Mouse (Mus musculus) embryonic facial prominence, embryonic 10.5 days (tissue): ENCODE measurements around the gene 1700028J19Rik. TPM values are rescaled to one million over a fixed set of nuclear protein-coding genes. Genes with fewer than 3 reads are reported as not detected.
"Not testable (repeated sequence)": the region's sequence is repeated elsewhere in the genome, so short reads cannot be mapped to it uniquely, and the experiment has no call there.

Experiments
- DNase-seq: peaks from one replicate; pipeline ENCODE4 v3.0.0-alpha.2; 2017; ENCODE audit warnings: low spot score
- H3K27ac ChIP-seq: fragments of 300-500 bp; sonication (generic); replicated peaks from 2 replicates; pipeline ENCODE4 v1.5.1; 2016; ENCODE audit warnings: mild to moderate bottlenecking
- H3K27me3 ChIP-seq: fragments of 300-500 bp; sonication (generic); replicated peaks from 2 replicates; pipeline ENCODE4 v1.6.1; 2016; ENCODE audit warnings: low read depth, mild to moderate bottlenecking; ENCODE audit not compliant: poor library complexity, severe bottlenecking
- H3K36me3 ChIP-seq: fragments of 300-500 bp; sonication (generic); replicated peaks from 2 replicates; pipeline ENCODE4 v1.6.1; 2016; ENCODE audit warnings: mild to moderate bottlenecking, moderate library complexity
- H3K4me1 ChIP-seq: fragments of 300-500 bp; sonication (generic); 2 replicates; pipeline ENCODE4 v1.6.1; 2016
- H3K4me3 ChIP-seq: fragments of 300-500 bp; sonication (generic); 2 replicates; pipeline ENCODE4 v1.5.1; 2016; ENCODE audit warnings: mild to moderate bottlenecking, moderate library complexity
- H3K9me3 ChIP-seq: fragments of 300-500 bp; sonication (generic); 2 replicates; pipeline ENCODE4 v1.6.1; 2016; ENCODE audit warnings: mild to moderate bottlenecking
- WGBS: fragments of 180-500 bp; shearing (Covaris S2); methylation state at CpG from one replicate; pipeline ENCODE4 v1.1.7; 2016; 5-methylcytosine and 5-hydroxymethylcytosine counted together
- polyA plus RNA-seq: library from polyadenylated mRNA; unstranded; fragments of >200 nt; fragmentation: Nextera tagmentation; extraction: Ambion mirVana; gene quantifications from 2 replicates; pipeline ENCODE4 v1.2.1, GENCODE M21; 2016

Gene 1700028J19Rik
- polyA plus RNA-seq, 1 experiment from 2014 or later = 1.1 TPM

GRCm38 (mm10) chr7:44246984-44247470 is 532 bp upstream of the 1700028J19Rik start:
- peak; percentile 69 for DNase-seq
- H3K4me1 ChIP-seq = peaks cover 20% of the 10 kb centered on the region
- H3K36me3 ChIP-seq = peaks cover 42% of the 10 kb centered on the region
- no peaks in the 10 kb centered on the region for H3K9me3 ChIP-seq
- under 1% methylated on average over 23 of the region's 23 CpGs for WGBS
- peak overlapping the region; percentile 98 for H3K27ac ChIP-seq
- H3K4me3 ChIP-seq = peak overlapping the region; percentile 91
- H3K27me3 ChIP-seq = no peaks in the 10 kb centered on the region

- no peak overlapping the region for H3K27ac ChIP-seq
- H3K4me3 ChIP-seq = no peak overlapping the region
- H3K36me3 ChIP-seq = peaks cover 14% of the 10 kb centered on the region
- H3K4me1 ChIP-seq = peaks cover 16% of the 10 kb centered on the region
- WGBS = 72% methylated on average over 1 of the region's 1 CpGs
- no peak for DNase-seq
- H3K27me3 ChIP-seq = no peaks in the 10 kb centered on the region
- no peaks in the 10 kb centered on the region for H3K9me3 ChIP-seq
Measured at GRCm38 (mm10) chr7:44244080-44244479, 2.4 kb downstream of the 1700028J19Rik start.

- WGBS = 67% methylated on average over 2 of the region's 2 CpGs
- Histone ChIP-seq H3K27ac (no peak overlapping the region), H3K9me3 (no peaks in the 10 kb centered on the region), H3K36me3 (no peaks in the 10 kb centered on the region), H3K4me3 (no peak overlapping the region), H3K27me3 (no peaks in the 10 kb centered on the region), H3K4me1 (peaks cover 7% of the 10 kb centered on the region)
- DNase-seq = no peak
Measured at GRCm38 (mm10) chr7:44241163-44241562, 5.3 kb downstream of the 1700028J19Rik start.

GRCm38 (mm10) chr7:44240712-44241111 is 5.8 kb downstream of the 1700028J19Rik start:
- Histone ChIP-seq H3K27ac (no peak overlapping the region), H3K36me3 (no peaks in the 10 kb centered on the region), H3K4me3 (no peak overlapping the region), H3K4me1 (peaks cover 7% of the 10 kb centered on the region), H3K27me3 (no peaks in the 10 kb centered on the region), H3K9me3 (no peaks in the 10 kb centered on the region)
- 62% methylated on average over 1 of the region's 1 CpGs for WGBS
- no peak for DNase-seq

GRCm38 (mm10) chr7:44239913-44240312 is 6.6 kb downstream of the 1700028J19Rik start:
- no peak overlapping the region for H3K27ac ChIP-seq
- H3K36me3 ChIP-seq = no peaks in the 10 kb centered on the region
- DNase-seq = no peak
- H3K9me3 ChIP-seq = no peaks in the 10 kb centered on the region
- no peaks in the 10 kb centered on the region for H3K4me1 ChIP-seq
- 60% methylated on average over 2 of the region's 2 CpGs for WGBS
- no peak overlapping the region for H3K4me3 ChIP-seq
- H3K27me3 ChIP-seq = no peaks in the 10 kb centered on the region

- Histone ChIP-seq H3K27ac (no peak within 1 kb of the TSS), H3K9me3 (no peaks in the 10 kb centered on the region), H3K4me3 (no peak within 1 kb of the TSS), H3K27me3 (no peaks in the 10 kb centered on the region), H3K36me3 (no peaks in the 10 kb centered on the region), H3K4me1 (no peaks in the 10 kb centered on the region)
- WGBS = 78% methylated on average over 3 of the region's 3 CpGs
- DNase-seq = no peak
Measured at GRCm38 (mm10) chr7:44235909-44236308, 10.6 kb downstream of the 1700028J19Rik start, which contains the start of gene Gm36864. TSS of gene Gm36864 (plus strand) at chr7:44236177.

GRCm38 (mm10) chr7:44225076-44225475 is 21.4 kb downstream of the 1700028J19Rik start, which contains the start of gene Klk1:
TSS of gene Klk1 (plus strand) at chr7:44225360.
- WGBS = 48% methylated on average over 1 of the region's 1 CpGs
- Histone ChIP-seq H3K36me3 (no peaks in the 10 kb centered on the region), H3K4me1 (no peaks in the 10 kb centered on the region), H3K27me3 (no peaks in the 10 kb centered on the region), H3K4me3 (no peak within 1 kb of the TSS), H3K27ac (no peak within 1 kb of the TSS), H3K9me3 (no peaks in the 10 kb centered on the region)
- DNase-seq = no peak

GRCm38 (mm10) chr7:44222335-44222734 is 24.2 kb downstream of the 1700028J19Rik start:
- not testable (repeated sequence) for H3K27me3 ChIP-seq, H3K27ac ChIP-seq, H3K9me3 ChIP-seq, DNase-seq, H3K4me3 ChIP-seq, H3K36me3 ChIP-seq, H3K4me1 ChIP-seq
- 85% methylated on average over 6 of the region's 6 CpGs for WGBS

- not testable (repeated sequence) for H3K27ac ChIP-seq, H3K4me3 ChIP-seq, H3K27me3 ChIP-seq, H3K9me3 ChIP-seq, DNase-seq, H3K4me1 ChIP-seq, H3K36me3 ChIP-seq
- 72% methylated on average over 10 of the region's 10 CpGs for WGBS
Measured at GRCm38 (mm10) chr7:44221601-44222000, 24.9 kb downstream of the 1700028J19Rik start.

GRCm38 (mm10) chr7:44215645-44216044 is 30.9 kb downstream of the 1700028J19Rik start, which contains the start of gene Klk1b5:
TSS of gene Klk1b5 (plus strand) at chr7:44215945.
- 78% methylated on average over 1 of the region's 1 CpGs for WGBS
- no peak for DNase-seq
- Histone ChIP-seq H3K27me3 (no peaks in the 10 kb centered on the region), H3K27ac (no peak within 1 kb of the TSS), H3K9me3 (no peaks in the 10 kb centered on the region), H3K36me3 (no peaks in the 10 kb centered on the region), H3K4me3 (no peak within 1 kb of the TSS), H3K4me1 (no peaks in the 10 kb centered on the region)

GRCm38 (mm10) chr7:44208307-44208706 is 38.2 kb downstream of the 1700028J19Rik start:
- H3K36me3 ChIP-seq = no peaks in the 10 kb centered on the region
- no peaks in the 10 kb centered on the region for H3K9me3 ChIP-seq
- no peak overlapping the region for H3K4me3 ChIP-seq
- H3K27me3 ChIP-seq = no peaks in the 10 kb centered on the region
- no peak for DNase-seq
- no peak overlapping the region for H3K27ac ChIP-seq
- 85% methylated on average over 3 of the region's 3 CpGs for WGBS
- no peaks in the 10 kb centered on the region for H3K4me1 ChIP-seq

- DNase-seq, H3K27ac ChIP-seq, H3K4me1 ChIP-seq, H3K36me3 ChIP-seq, H3K9me3 ChIP-seq, H3K4me3 ChIP-seq, H3K27me3 ChIP-seq: not testable (repeated sequence)
- 60% methylated on average over 3 of the region's 3 CpGs for WGBS
Measured at GRCm38 (mm10) chr7:44207135-44207534, 39.4 kb downstream of the 1700028J19Rik start, which contains the start of gene Klk1b4. TSS of gene Klk1b4 (plus strand) at chr7:44207435.

GRCm38 (mm10) chr7:44197891-44198290 is 48.6 kb downstream of the 1700028J19Rik start, which contains the start of gene Klk1b3:
TSS of gene Klk1b3 (plus strand) at chr7:44198191.
- 65% methylated on average over 3 of the region's 3 CpGs for WGBS
- Histone ChIP-seq H3K36me3 (no peaks in the 10 kb centered on the region), H3K4me1 (no peaks in the 10 kb centered on the region), H3K27ac (no peak within 1 kb of the TSS), H3K27me3 (no peaks in the 10 kb centered on the region), H3K9me3 (no peaks in the 10 kb centered on the region), H3K4me3 (no peak within 1 kb of the TSS)
- DNase-seq = no peak
